Mouse (Mus musculus) thymus, postnatal 25 days (tissue): ENCODE data around the gene Disp1.

Experiments used
- DNase-seq: peaks from one replicate; pipeline ENCODE4 v3.0.0; 2022

The Disp1 gene

DNA sequence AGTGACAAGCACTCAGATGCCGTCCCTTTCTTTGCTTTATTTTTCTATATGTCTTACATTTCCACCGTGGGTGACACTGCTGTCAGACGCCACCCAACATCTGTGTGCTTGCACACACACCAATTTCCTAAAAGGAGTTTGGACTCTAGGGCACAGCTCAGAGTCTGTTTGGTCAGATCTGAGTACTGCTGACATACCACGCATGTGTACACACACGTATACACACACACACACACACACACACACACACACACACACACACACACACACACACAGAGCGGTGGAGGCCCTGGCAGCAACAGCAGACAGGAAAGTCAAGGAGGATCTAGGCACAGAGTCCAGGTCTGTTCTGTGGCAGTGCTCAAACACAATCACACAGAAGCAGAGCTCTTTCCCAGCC, 61.1 kb downstream of the Disp1 start:
- DNase-seq: no peak

DNA sequence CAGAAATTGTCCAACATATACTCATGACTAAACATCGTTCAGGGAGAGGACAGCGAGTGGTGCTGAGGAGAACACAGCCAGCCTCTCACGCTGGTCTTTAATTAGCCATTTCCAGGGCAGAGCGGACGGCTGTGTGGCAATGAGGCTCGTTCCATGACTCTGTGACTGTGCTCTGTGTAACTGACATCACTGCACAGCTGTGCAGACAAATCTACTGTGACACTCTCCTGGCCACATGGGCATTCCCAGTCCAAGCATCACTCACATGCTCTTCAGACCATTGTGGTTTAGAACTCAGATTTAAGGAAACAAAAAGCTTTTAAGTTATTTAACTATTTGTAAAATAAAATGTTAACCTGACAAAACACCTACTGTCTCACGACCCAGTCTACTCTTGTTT, 62.1 kb downstream of the Disp1 start:
- DNase-seq: no peak

DNA sequence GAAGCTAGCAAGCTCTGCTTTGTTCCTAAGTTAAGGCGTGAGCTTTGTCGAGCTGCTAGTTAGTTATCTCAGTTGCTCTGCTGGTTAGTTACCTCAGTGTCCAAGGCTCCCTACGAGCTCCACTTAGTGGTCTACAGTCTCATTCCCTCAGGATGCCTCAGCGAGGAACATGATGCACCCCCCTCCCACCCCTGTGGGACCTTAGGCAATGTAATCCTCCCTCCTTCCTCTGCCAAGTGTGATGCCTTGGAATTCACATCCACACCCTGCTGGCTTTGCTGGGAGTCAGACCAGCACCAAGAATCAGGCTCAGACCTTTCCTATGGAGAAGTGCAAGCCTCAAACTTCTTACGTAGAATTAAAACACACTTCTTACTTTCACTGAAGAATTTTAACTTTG, 65.7 kb downstream of the Disp1 start:
- DNase-seq: no peak

DNA sequence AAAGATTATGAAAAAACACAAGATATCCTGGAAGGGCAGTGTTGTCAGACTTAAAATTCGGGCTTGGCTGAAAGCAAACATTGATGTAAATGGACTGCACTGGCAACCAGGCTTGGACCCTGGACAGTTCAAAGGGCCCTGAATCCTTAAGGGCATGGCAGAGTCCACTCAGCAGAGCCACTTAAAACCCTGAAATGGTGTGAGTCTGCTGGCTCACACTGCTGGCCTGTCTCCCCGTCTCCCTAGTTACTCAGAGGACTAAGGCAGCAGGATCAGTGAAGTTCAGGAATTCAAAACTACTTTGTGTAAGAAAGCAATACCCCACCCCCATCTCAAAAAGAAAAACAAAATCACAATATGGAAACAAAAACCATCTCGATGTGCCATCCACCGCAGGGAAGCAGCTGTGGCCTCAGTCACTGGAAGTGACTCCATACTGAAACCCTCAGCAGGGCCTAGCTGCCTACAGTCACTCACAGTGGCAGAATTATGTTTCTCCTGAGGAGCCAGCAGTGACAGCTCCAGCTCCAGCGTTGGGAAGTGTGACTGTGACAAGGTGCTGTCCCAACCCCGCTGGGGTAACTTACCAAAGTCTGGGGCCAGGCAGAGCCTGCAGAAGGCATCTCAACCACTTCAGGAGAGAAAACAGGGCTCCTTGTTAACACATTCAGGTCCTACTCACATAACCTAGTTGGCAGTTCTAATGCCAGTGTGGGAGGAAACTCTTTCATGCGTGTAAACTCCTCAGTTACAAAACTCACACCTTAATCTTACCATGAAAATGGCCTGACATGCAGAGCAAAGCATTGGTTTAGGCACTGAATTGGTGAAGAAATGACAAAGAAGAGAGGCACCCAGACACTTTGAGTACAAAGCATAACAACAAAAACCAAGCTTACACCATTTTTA, 66.8 kb downstream of the Disp1 start:
- no peak for DNase-seq

DNA sequence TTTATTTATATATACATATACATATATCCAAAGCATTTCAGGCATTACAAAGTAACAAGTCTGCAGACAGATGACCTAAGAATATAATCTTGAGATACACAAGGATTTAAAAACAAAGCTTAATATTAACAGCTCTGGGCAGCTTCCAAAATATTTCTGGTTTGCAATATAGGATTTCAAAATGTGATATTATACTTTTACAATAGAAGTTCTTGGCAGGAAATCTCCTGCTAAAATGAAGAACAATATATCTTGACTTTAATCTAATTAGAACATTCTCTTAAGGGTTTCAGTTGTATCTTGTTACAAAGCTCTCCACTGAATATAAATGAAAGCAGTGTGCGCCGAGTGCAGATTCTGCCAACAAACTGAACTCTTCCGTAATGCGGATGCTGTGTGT, 68.0 kb downstream of the Disp1 start:
- no peak for DNase-seq

DNA sequence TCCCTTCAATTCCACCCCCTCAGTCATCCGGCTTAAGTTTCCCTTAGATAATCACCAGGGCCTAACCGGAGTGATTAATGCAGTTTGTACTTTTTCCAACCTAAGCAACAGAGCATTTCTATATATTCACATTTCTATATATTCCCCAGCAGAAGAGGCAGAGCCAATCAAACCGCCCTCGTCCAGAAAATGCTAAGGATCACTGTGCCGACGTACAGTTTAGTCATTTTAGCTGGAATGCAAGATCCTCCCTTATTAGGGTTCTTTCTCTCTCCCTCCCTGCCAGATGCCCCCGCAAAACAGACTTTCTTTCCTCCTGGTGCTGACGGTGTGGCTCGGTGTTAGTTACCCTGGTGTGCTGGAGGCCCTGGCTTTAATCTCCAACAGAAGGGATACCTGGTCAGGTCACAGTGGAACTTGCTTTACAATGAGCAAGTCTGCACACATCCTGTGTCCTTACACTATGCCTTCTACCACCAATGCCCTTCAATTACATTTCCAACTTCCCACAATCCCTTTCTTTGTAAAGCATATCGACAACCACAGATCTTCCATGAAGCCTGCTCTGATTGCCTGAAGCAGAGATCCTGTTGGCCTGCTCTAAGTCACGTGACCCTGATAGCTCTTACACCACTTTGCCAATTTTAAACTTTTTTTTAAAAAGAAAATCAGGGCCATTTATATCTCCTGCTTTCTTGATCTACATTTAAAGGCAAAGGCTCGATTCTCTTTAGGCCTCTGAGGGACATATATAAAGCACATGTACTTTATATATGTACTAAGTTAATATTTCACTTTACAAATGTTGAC, 69.6 kb downstream of the Disp1 start:
- no peak for DNase-seq

DNA sequence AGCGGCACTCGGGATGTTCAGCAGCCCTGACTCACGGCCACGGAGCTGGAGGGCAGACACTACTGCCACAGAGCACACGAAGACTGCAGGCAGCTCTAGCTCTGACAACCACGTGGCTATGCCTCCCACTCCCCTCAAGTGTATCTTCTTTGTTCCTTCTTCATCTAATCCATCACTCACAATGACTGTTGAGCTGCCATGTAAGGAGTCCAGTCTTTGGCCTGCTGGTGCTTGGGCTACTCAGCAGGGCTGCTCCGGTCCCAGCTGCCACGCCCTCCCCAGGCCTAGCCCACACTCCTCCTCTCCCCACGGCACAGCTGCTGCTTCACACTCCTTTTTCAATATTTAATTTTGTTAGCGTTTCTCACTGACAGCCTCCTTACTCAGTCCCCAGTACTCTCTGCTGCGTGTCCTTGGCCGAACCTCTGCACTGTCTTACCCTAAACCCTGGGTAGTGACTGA, 70.9 kb downstream of the Disp1 start:
- DNase-seq: no peak

DNA sequence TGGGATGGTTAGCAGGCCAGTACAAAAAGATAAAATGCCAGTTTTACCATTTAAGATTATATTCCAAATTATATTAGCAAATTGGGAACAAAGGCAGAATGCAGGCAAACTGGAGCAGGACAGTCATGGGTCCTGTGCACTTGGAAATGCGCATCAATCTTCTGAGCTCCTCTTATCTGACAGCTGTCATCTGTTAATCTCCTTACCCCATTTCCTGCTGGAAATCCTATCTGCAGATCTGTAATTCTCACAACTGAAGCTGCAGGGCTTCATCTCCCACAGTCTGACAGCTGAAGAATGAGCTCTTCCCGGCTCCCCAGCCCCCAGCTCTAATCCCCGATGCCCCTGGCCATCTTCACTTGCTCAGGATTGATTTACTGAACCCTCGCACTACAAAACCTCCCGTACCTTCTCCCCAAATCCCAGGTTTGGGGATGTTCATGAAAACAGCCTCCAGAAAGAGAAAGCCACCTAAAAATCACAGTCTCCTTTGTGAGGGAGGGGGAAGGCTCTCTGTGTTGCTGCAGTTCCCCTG, 71.7 kb downstream of the Disp1 start:
- no peak for DNase-seq

DNA sequence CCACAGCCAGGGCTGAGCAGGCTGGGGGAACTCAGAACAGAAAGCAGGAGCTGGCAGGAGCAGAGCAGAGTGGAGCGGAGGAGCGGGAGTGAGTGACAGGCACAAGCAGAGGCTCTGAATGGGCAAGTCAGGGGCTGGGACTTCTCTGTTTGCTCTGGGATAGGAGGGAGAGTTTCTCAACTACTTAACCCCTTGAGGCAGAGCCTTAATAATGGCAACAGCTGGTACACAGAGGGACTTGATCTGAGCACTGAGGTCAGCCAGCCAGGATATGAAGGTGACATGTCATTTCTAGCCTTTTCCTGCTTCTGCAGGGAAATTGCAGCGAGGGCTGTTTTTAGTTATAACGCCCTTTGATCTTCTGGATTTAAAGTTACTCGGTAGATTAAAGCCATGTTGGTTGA, 73.9 kb downstream of the Disp1 start:
- DNase-seq: peak; percentile 28

DNA sequence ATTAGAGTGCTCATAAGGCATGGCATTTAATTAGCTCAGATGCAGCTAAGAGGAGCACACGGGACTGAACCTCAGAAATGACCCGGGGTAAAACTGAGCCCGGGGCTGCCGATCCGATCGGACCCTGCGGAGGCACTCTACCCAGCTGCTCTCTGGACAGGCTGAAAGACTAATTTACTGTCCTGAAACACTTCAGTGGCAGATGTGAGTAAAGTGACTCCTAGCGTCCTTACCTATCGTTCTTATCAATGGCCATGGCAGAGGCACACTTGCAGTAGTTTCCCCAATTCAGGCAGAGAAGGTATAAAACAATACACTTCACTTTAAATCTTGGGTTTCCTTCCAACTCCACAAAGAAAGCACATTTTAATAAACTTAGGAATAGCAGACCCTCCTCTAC, 74.5 kb downstream of the Disp1 start:
- no peak for DNase-seq

DNA sequence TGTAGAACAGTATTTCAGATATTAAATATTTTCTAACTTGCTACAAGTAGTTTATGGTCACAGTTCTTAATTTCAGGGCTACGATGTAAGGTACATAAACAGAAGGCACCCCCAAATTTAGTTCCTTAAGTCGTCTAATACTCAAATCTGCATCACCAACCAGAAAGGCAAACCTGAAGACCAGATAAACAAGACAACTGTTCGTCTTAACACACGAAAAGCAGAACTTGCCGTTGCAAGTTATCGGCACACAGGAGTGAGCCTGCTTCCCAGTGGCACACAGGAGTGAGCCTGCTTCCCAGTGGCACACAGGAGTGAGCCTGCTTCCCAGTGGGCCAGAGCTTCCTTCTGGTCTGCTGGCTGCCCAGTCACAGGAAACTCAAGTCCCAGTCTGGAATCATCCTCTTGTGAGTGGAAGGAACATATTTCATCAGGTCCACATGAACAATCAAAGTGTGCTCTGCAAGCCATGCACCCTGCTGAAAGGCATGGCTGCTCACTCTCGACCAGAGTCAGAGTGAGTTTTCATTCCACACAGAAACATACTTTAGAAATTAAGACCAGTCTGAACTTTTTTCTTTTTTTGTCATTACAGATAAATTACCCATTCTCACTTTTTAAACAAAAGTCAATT, 75.1 kb downstream of the Disp1 start:
- no peak for DNase-seq

DNA sequence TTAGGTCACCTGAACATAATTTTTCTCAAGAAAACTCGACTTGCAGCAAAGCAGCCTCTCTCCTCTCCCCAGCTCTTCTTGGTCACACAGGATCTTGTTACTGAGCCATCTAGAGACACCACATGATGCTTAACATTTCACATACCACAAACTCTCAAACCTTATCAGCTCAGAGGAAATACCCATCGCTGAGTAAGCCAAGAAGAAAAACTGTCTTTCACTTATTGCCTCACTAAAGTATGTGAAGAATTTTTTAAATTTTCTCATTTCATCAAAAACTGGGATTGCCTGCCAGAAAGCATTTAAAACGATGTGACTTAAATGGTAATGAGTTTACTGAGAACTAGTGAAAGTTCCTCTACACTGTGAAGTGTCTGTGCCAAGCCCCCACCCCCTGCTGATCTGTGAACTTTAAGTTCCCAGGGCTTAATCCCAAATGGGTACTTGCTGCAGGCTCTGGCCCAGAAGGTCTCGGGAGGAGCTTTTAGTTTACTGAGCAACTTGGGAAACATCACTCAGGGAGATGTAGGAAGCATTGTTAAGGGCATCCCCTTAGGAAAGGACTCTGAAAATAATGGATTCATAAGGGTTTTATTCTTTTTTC, 76.6 kb downstream of the Disp1 start:
- DNase-seq: no peak

DNA sequence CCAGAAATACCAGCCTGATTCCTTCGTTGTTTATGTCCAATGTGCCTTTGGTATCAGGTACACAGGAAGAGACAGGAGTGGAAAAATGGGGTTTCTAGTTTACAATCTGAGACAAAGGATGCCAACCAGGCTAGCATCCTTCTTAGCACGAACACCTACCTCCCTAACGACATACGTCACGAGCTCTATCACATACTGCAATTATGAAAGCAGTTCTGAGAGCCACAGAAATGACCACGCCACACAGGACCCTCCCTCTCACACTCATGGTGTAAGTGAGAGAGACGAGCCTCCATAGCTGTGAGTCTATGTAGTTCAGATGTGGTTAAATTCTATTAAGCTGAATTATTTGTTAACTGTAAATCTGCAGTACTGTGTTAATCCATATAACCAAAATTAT, 78.1 kb downstream of the Disp1 start:
- DNase-seq: no peak

DNA sequence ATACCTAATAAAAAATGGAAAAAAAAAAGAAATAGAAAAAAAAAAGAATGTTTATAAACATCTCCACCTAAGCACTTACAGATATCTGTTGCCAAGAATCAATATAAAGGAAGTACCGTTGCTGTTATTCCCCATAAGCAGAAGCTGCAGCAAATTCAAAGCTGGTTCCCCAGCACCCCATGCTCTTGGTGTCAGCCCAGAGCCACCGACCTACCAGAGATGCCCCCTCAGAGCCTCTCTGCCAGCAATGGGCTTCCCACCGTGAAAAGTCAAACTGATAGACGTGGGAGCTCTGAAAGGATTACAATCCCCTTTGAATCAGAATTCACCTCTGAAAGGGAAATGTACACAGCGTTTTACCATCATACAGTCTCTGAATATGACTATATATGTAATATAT, 78.8 kb downstream of the Disp1 start:
- no peak for DNase-seq

DNA sequence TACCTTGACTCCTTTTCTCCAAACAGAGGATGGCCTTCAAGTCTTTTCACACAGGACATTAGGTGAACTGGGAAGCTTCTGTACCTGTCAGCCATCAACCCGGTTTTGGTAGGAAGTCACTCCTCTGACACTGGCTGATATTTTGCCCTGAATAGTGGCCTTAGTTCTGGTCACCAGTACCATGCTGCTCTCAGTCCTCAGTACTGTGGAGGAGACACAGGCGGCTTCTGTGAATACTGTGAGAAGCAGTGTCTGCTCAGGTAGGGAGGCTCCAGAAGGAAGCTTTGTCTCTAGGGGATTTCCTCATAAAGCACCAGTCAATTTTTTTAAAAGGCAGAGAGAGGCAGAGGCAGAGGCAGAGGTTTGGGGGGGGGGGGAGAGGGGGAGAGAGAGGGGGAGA, 80.0 kb downstream of the Disp1 start:
- no peak for DNase-seq

DNA sequence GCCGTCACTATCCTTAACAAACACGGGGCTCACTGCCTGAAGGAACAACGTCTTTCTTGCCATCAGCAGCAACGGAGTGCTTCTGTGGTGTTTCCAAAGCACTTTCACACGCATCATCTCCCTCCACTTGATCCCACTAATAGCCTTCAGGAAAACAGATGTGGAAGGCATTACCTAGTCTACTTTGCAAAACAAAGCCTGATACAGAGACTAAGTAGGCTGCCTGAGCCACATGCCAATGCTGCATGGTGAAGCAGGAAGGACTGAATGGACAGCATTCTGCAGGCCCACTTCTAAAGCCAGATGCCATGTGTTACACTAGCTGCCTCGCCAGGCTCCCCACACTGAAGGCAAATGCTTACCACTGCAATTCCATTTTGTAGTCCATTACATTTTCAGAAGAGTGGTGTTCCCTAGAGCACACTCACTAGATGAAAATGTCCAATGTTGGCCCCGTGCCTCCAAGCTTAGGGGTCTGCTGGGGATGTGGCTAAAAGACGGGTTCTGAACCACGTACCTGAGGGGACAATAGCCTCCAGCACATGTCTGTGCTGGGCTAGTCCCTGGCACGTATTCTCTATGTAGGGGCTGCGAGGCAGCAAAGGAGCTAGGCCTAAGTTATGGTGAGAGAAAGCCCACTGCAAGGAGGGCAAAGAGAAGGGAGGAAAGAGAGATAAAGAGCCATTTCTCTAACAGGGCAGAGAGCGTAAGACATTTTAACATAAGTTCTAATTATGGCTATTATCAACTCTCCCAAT, 80.6 kb downstream of the Disp1 start:
- DNase-seq: no peak

DNA sequence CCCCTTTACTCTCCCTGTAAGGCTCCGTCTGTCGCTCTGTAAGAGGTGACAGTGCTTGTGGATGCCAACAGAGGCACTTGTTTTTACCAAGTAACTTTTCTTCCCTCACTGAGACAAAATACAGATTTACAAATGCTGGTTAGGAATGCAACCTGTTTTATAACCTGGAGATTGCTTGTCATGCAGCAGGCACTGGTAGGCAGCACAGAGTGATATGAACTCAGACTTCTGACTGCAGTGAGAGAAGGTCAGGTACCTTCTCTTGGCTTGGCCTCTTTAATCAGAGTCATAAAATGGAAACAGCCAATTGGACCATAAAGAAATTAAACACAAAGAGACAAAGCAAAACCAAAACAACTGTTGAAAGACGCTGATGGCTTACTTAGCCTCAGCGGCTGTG, 83.2 kb downstream of the Disp1 start:
- DNase-seq: no peak

DNA sequence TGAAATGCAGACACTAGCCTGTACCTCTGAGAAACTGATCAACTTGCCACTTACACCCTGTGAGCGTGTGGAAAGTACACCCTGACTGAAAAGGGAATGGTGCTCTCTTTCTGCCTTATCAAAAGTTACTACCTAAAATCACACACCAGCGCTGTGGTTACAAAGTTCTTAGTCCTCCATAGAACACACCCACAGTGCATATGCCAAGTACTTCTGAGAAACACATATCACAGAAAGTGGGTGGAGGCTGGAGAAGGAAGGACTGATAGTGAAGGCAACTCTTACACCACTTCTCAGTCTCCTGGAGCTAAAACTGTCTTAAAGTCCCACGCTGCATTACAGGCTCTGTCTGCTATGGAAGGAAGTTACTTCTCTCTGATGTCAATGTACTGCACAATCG, 86.9 kb downstream of the Disp1 start:
- DNase-seq: no peak

DNA sequence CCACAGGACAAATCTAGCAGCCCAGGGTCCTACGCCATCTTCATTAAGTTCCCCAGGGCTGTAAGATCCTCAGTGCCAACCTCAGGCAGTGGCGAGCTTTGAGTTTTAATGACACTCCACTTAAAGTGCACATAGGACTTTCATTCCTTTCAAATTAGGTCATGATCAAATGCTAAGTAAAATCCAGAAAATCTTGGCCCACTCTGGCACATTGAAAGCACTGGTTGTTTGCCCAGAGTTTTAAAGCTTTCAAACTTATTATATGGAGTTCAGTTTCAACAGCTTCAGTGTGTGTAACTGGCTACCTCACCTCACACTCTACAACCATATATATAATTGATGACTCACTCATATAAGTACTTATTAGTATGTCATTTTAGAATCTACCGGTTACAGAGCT, 87.9 kb downstream of the Disp1 start:
- no peak for DNase-seq

DNA sequence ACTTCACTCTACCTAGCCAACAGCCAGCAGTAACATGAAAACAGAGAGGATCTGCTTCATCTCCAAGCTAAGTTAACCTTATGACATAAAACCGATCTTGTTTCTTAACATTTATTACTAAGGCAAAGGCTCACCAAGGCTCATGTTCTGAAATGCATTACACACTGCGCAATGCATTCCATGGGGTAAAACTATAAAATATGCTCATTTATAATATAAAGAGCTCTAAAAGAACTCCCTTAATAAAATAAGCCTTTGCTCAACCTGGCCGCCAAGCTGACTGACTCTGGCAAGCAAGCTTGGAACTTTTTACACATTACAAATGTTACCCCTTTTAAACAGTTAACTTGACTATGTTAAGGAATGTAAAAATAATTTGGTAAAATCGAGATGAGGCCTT, 94.1 kb downstream of the Disp1 start:
- DNase-seq: no peak

DNA sequence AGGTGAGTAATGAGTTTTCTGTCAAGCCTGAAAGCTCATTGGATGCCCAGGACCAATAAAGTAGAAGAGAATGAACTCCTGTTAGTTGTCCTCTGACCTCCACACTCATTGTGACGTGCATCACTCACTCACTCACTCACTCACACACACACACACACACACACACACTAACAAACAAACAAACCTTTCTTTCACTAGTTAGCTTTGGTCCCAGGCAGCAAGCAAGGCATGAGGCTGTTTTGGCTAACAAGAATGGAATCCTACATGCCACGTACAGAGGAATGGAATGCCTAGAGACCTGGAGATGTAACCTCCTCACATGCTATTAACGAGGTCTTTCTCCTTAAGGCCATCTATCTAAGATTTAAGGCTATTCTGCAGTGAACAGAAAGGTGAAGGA, 97.6 kb downstream of the Disp1 start:
- no peak for DNase-seq

DNA sequence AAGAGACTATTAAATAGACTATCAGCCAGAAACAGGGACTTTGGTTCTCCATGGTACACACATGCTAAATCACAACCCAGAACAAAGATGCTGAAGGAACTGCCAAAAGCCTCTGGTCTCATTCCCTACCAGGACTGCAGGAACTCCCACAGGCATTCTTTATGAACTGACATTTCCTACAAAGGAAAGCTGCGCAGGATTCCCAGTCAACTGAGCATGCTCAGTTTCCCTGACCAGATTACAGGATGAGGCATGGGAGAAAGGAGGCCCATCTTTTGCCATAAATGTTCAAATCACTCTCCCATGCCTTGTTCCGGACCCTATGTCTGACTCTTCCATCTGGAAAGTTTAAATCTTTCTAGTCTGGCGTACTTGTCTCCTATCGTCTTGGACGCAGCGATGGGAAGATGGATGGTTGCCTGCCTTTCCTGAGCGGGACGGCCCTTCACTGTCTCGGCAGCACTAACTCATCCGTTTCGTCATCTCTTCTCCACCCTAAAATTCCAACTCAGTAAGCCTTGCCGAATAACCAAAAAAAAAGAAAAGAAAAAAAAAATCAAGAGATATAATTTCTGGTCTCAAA, 100.9 kb downstream of the Disp1 start:
- no peak for DNase-seq
